Mouse (Mus musculus) limb, embryonic 14.5 days (tissue): ENCODE data around the gene Stpg3. TPM values are rescaled to one million over a fixed set of nuclear protein-coding genes. Genes with fewer than 3 reads are reported as not detected.

Experiments used
- ATAC-seq: fragments of 200-750 bp; cut with Nextera tagmentation; 2 replicates; pipeline ENCODE4 v1.8.0; 2017; ENCODE audit warnings: low read depth, moderate number of reproducible peaks, moderate TSS enrichment; ENCODE audit not compliant: low FRiP score
- DNase-seq: peaks from one replicate; pipeline ENCODE4 v3.0.0-alpha.2; 2015; ENCODE audit warnings: low spot score
- H3K27ac ChIP-seq: fragments of 300-500 bp; sonication (generic); replicated peaks from 2 replicates; pipeline ENCODE4 v1.5.1; 2014; ENCODE audit warnings: low read depth, mild to moderate bottlenecking, low read length, moderate library complexity, mixed read lengths
- H3K27me3 ChIP-seq: fragments of 300-500 bp; sonication (generic); 2 replicates; pipeline ENCODE4 v1.6.1; 2014; ENCODE audit warnings: low read length, mixed read lengths; ENCODE audit not compliant: control insufficient read depth, insufficient read depth
- H3K36me3 ChIP-seq: fragments of 300-500 bp; sonication (generic); 2 replicates; pipeline ENCODE4 v1.6.1; 2014; ENCODE audit warnings: mild to moderate bottlenecking, low read length, moderate library complexity, mixed read lengths; ENCODE audit not compliant: control insufficient read depth, insufficient read depth
- H3K4me1 ChIP-seq: fragments of 300-500 bp; sonication (generic); 2 replicates; pipeline ENCODE4 v1.6.1; 2014; ENCODE audit warnings: antibody characterized with exemption, low read length, mixed read lengths; ENCODE audit not compliant: control insufficient read depth, insufficient read depth
- H3K4me2 ChIP-seq: fragments of 300-500 bp; sonication (generic); replicated peaks from 2 replicates; pipeline ENCODE4 v1.6.1; 2014; ENCODE audit warnings: low read depth, mild to moderate bottlenecking, low read length, moderate library complexity; ENCODE audit not compliant: severe bottlenecking
- H3K4me3 ChIP-seq: fragments of 300-500 bp; sonication (generic); replicated peaks from 2 replicates; pipeline ENCODE4 v1.5.1; 2014; ENCODE audit warnings: low read length
- H3K9ac ChIP-seq: fragments of 300-500 bp; sonication (generic); 2 replicates; pipeline ENCODE4 v1.6.1; 2014; ENCODE audit warnings: mild to moderate bottlenecking, low read depth, low read length, moderate library complexity; ENCODE audit not compliant: severe bottlenecking
- H3K9me3 ChIP-seq: fragments of 300-500 bp; sonication (generic); 2 replicates; pipeline ENCODE4 v1.6.1; 2016; ENCODE audit warnings: low read length; ENCODE audit not compliant: control insufficient read depth
- POLR2A ChIP-seq: fragments of 200-500 bp; IDR thresholded peaks from 2 replicates; pipeline ENCODE4 v1.8.0; 2012; ENCODE audit warnings: inconsistent platforms, mild to moderate bottlenecking, moderate library complexity, borderline replicate concordance; ENCODE audit not compliant: insufficient read depth, insufficient read length; ENCODE audit errors: extremely low read depth
- WGBS: fragments of 180-500 bp; shearing (Covaris S2); extraction: QIAGEN DNeasy Blood & Tissue Kit; methylation state at CpG from one replicate; pipeline ENCODE4 v1.1.7; 2014; 5-methylcytosine and 5-hydroxymethylcytosine counted together
- polyA plus RNA-seq, 2 experiments: library from polyadenylated mRNA; depleted of rRNA in 1 of 2; stranded (reverse) in 1 of 2; unstranded in 1 of 2; fragments of >200 nt; fragmentation: Nextera tagmentation in 1 of 2; extraction: Ambion mirVana in 1 of 2; gene quantifications; 2 replicates each; pipeline versions ENCODE4 v1.2.1 to v1.2.3; 2012 to 2014

Gene Stpg3
- polyA plus RNA-seq, 2 experiments, result not detected

DNA sequence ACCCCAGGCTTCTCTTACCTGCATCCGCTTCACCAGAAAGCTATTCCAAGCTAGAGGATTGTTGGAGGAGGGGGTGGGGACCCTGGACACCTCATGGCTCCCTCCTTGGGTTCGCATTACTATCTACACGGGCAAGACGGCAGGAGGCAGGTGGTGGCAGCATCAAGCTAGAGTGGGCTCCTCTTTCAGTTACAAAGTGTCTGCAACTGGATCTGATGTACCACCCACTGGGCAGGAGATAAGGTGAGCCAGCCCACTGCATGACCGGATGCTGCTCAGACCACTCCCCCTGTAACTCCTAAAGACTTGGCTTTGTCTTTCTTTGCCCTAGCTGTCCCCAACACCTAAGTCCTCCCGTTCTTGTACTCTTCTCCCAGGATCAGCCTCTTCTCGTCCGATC is 22.2 kb upstream of the Stpg3 start, which contains the start of gene Rnf224:
Gene Rnf224, minus strand, starts transcription at position 174 of the 400 bp plus-strand sequence.
- Histone ChIP-seq H3K27me3 (peaks cover 6% of the 10 kb centered on the region), H3K27ac (no peak within 1 kb of the TSS), H3K4me2 (no peak within 1 kb of the TSS), H3K36me3 (no peaks in the 10 kb centered on the region), H3K4me3 (no peak within 1 kb of the TSS), H3K4me1 (peaks cover 12% of the 10 kb centered on the region; the same call in 1 of the 2 replicates), H3K9ac (no peak within 1 kb of the TSS), H3K9me3 (no peaks in the 10 kb centered on the region)
- 37% methylated on average over 8 of the region's 8 CpGs for WGBS
- ATAC-seq (no peak), DNase-seq (no peak)
- no peak for TF ChIP-seq POLR2A

GRCm38 (mm10) chr2:25234551-25235220 is 20.2 kb upstream of the Stpg3 start:
- H3K4me2 ChIP-seq, result no peak overlapping the region
- H3K4me1 ChIP-seq, result no peaks in the 10 kb centered on the region
- H3K36me3 ChIP-seq, result no peaks in the 10 kb centered on the region
- TF ChIP-seq POLR2A, result no peak
- no peak overlapping the region for H3K27ac ChIP-seq
- ATAC-seq, result no peak
- H3K9me3 ChIP-seq, result no peaks in the 10 kb centered on the region
- WGBS, result 61% methylated on average over 5 of the region's 5 CpGs
- H3K9ac ChIP-seq, result no peak overlapping the region
- DNase-seq, result no peak
- no peak overlapping the region for H3K4me3 ChIP-seq
- H3K27me3 ChIP-seq, result no peaks in the 10 kb centered on the region

DNA sequence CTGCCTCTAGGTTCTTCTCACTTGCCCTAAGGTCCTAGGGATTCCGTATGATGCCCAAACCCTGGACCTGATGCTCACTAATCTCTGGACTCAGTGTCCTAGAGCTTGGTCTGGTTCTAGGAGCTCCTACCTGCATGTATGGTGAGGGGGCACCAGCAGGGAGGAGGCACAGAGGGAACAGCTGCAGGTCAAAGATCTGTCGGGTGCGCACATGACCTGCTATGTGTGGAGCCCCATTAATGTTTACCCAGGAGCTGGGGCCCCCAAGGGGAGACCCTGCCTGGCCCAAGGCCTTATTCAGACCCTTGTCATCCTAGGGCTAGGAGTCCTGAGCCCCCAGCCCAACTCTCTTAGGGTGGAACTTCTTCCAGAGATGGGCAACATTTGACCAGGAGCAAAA is 19.6 kb upstream of the Stpg3 start, which contains the start of gene Slc34a3:
Gene Slc34a3, minus strand, starts transcription at position 315 of the 400 bp plus-strand sequence.
- 95% methylated on average over 3 of the region's 3 CpGs for WGBS
- no peaks in the 10 kb centered on the region for H3K36me3 ChIP-seq
- H3K4me1 ChIP-seq, result no peaks in the 10 kb centered on the region
- DNase-seq (no peak), ATAC-seq (no peak)
- no peaks in the 10 kb centered on the region for H3K9me3 ChIP-seq
- H3K27me3 ChIP-seq, result no peaks in the 10 kb centered on the region
- H3K4me3 ChIP-seq, result no peak within 1 kb of the TSS
- no peak within 1 kb of the TSS for H3K9ac ChIP-seq
- TF ChIP-seq POLR2A, result no peak
- no peak within 1 kb of the TSS for H3K4me2 ChIP-seq
- H3K27ac ChIP-seq, result no peak within 1 kb of the TSS

GRCm38 (mm10) chr2:25233421-25233820 is 19.0 kb upstream of the Stpg3 start:
- Histone ChIP-seq H3K27me3 (no peaks in the 10 kb centered on the region), H3K9ac (no peak overlapping the region), H3K36me3 (no peaks in the 10 kb centered on the region), H3K4me3 (no peak overlapping the region), H3K27ac (no peak overlapping the region), H3K4me2 (no peak overlapping the region), H3K4me1 (peaks cover 3% of the 10 kb centered on the region; the same call in 1 of the 2 replicates), H3K9me3 (no peaks in the 10 kb centered on the region)
- DNase-seq, result no peak
- TF ChIP-seq POLR2A, result no peak
- no peak for ATAC-seq
- WGBS, result 73% methylated on average over 4 of the region's 4 CpGs

- H3K4me2 ChIP-seq, result no peak overlapping the region
- H3K36me3 ChIP-seq, result no peaks in the 10 kb centered on the region
- H3K9ac ChIP-seq, result no peak overlapping the region
- no peaks in the 10 kb centered on the region for H3K9me3 ChIP-seq
- ATAC-seq (no peak), DNase-seq (no peak)
- TF ChIP-seq POLR2A, result no peak
- no peak overlapping the region for H3K4me3 ChIP-seq
- 46% methylated on average over 12 of the region's 12 CpGs for WGBS
- H3K27ac ChIP-seq, result no peak overlapping the region
- peaks cover 3% of the 10 kb centered on the region; the same call in 1 of the 2 replicates for H3K4me1 ChIP-seq
- no peaks in the 10 kb centered on the region for H3K27me3 ChIP-seq
Measured at GRCm38 (mm10) chr2:25231038-25231437, 16.6 kb upstream of the Stpg3 start.
